In the genomic region with DNA sequence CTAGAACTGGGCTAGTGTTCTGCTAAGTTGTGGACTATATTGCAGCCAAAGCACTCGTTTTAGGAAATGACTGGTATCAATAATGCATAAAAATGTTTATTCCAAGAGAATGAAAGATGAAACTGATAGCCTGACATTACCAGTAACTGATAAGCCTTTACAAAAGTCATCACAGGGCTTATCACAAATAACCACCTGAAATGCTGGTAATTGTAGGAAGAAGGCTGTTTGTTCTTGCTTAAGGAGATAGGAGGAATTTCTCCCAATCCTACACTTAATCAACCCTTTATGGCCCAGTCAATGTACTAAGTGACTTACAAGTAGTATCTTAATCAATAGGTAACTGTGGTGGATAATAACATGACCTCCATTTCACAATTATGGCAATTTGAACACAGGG, we compare ENCODE assay signal across 20 mouse cellular contexts.
A peak's percentile ranks its signal among the peaks of the same experiment; 100 is the strongest.
DNase-seq lines count a peak whose midpoint lies in the region; ATAC-seq and TF ChIP-seq lines count a peak whose summit lies in the region.
"Had no signal": no experiment of that assay in that cellular context is flagged by ENCODE, and none has a peak within 500 bp of the region (broad histone marks: within the 10 kb centered on the region; RNA-seq: fewer than 3 reads in every experiment).

No protein-coding gene starts in this region.

- TF ChIP-seq CTCF in G1E (IDR thresholded peaks at IDR 0.05; ENCODE audit: low read depth, low read length) = no peak

- H3K27ac ChIP-seq in liver, embryonic 15.5 days (replicated peaks) = no peak overlapping the region
- no peak overlapping the region for H3K27ac ChIP-seq in forebrain, embryonic 11.5 days (ENCODE audit: low read depth, low read length)
- H3K27ac ChIP-seq: embryonic facial prominence, embryonic 10.5 days; forebrain, embryonic 10.5 days; heart, embryonic 10.5 days; hindbrain, embryonic 12.5 days; hindbrain, postnatal 0 days; intestine, embryonic 15.5 days had no signal

- H3K27me3 ChIP-seq in G1E (ENCODE audit: insufficient read depth, low read length) = no peaks in the 10 kb centered on the region
- no peaks in the 10 kb centered on the region for H3K27me3 ChIP-seq in liver, embryonic 15.5 days
- no peaks in the 10 kb centered on the region for H3K27me3 ChIP-seq in forebrain, embryonic 11.5 days (ENCODE audit: control insufficient read depth, insufficient read depth, low read length)
- H3K27me3 ChIP-seq: hindbrain, embryonic 12.5 days; intestine, embryonic 15.5 days had no signal

- whole genome bisulfite sequencing in liver, embryonic 15.5 days (ENCODE audit: insufficient replicate concordance) = 22% methylated on average over 1 of the region's 1 CpGs
- 54% methylated on average over 1 of the region's 1 CpGs for WGBS in forebrain, embryonic 11.5 days

- no peaks in the 10 kb centered on the region for H3K36me3 ChIP-seq in G1E (replicated peaks)
- H3K36me3 ChIP-seq in liver, embryonic 15.5 days (replicated peaks) = no peaks in the 10 kb centered on the region
- H3K36me3 ChIP-seq in forebrain, embryonic 11.5 days (ENCODE audit: control insufficient read depth, insufficient read depth, low read length) = no peaks in the 10 kb centered on the region
- H3K36me3 ChIP-seq: embryonic facial prominence, embryonic 10.5 days; forebrain, embryonic 10.5 days; heart, embryonic 10.5 days; hindbrain, embryonic 12.5 days; intestine, embryonic 15.5 days had no signal

- H3K9ac ChIP-seq in liver, embryonic 15.5 days = no peak overlapping the region
- no peak overlapping the region for H3K9ac ChIP-seq in forebrain, embryonic 11.5 days (ENCODE audit: low read length)
- H3K9ac ChIP-seq: hindbrain, embryonic 12.5 days; intestine, embryonic 15.5 days had no signal

- DNase-seq in G1E (ENCODE audit: low spot score) = no peak
- peak; percentile 26 for DNase-seq in MEL-GATA-1-ER (ENCODE audit: extremely low read depth, low read depth)
- DNase-seq in T-cell, adult 2 months (ENCODE audit: low spot score) = no peak
- DNase-seq in forebrain, embryonic 11.5 days (ENCODE audit: low spot score) = no peak
- DNase-seq in lung, postnatal 4 days = no peak
- DNase-seq: adrenal gland, postnatal 14 days; cerebellum, adult 18-20 months; cerebellum, adult 9-11 months; gastrocnemius, postnatal 10 days; heart, postnatal 4 days had no signal

- ATAC-seq in G1E (ENCODE audit: extremely low read depth, insufficient number of reproducible peaks, low FRiP score, poor library complexity, severe bottlenecking) = peak; percentile 59
- 0 out of 2 replicates have a peak, but pooled peaks have one; percentile 26 for ATAC-seq in liver, embryonic 15.5 days (ENCODE audit: insufficient read depth)
- ATAC-seq in forebrain, embryonic 11.5 days (replicated peaks; ENCODE audit: low FRiP score) = no peak
- ATAC-seq: activated CD4-positive, CD25-positive, alpha-beta regulatory T cell, adult 4 months; forebrain, embryonic 16.5 days; hindbrain, postnatal 0 days; intestine, embryonic 15.5 days had no signal

- H3K4me3 ChIP-seq in G1E (ENCODE audit: low read depth, low read length) = no peak overlapping the region
- H3K4me3 ChIP-seq in liver, embryonic 15.5 days (replicated peaks) = no peak overlapping the region
- H3K4me3 ChIP-seq in forebrain, embryonic 11.5 days (ENCODE audit: low read depth, low read length) = no peak overlapping the region
- H3K4me3 ChIP-seq: embryonic facial prominence, embryonic 10.5 days; erythroblast, embryonic 14.5 days; forebrain, embryonic 10.5 days; heart, embryonic 10.5 days; hindbrain, embryonic 12.5 days; intestine, embryonic 15.5 days had no signal

- no peak overlapping the region for H3K4me2 ChIP-seq in liver, embryonic 15.5 days
- H3K4me2 ChIP-seq in forebrain, embryonic 11.5 days (ENCODE audit: low read depth, low read length, severe bottlenecking) = no peak overlapping the region
- H3K4me2 ChIP-seq: hindbrain, embryonic 12.5 days; intestine, embryonic 15.5 days had no signal

- peaks cover 76% of the 10 kb centered on the region for H3K4me1 ChIP-seq in G1E (ENCODE audit: insufficient read depth, low read depth, low read length)
- peaks cover 12% of the 10 kb centered on the region for H3K4me1 ChIP-seq in liver, embryonic 15.5 days (replicated peaks)
- no peaks in the 10 kb centered on the region for H3K4me1 ChIP-seq in forebrain, embryonic 11.5 days (replicated peaks; ENCODE audit: control insufficient read depth, insufficient read depth, low read length)
- H3K4me1 ChIP-seq: hindbrain, embryonic 12.5 days; intestine, embryonic 15.5 days had no signal

- H3K9me3 ChIP-seq in G1E (replicated peaks) = no peaks in the 10 kb centered on the region
- no peaks in the 10 kb centered on the region for H3K9me3 ChIP-seq in liver, embryonic 15.5 days (replicated peaks)
- no peaks in the 10 kb centered on the region for H3K9me3 ChIP-seq in forebrain, embryonic 11.5 days (ENCODE audit: control insufficient read depth, low read length)
- H3K9me3 ChIP-seq: embryonic facial prominence, embryonic 10.5 days; forebrain, embryonic 10.5 days; heart, embryonic 10.5 days; hindbrain, embryonic 12.5 days; intestine, embryonic 15.5 days had no signal
